Mouse (Mus musculus): Measurements from ENCODE around the gene Epha8.

DNA sequence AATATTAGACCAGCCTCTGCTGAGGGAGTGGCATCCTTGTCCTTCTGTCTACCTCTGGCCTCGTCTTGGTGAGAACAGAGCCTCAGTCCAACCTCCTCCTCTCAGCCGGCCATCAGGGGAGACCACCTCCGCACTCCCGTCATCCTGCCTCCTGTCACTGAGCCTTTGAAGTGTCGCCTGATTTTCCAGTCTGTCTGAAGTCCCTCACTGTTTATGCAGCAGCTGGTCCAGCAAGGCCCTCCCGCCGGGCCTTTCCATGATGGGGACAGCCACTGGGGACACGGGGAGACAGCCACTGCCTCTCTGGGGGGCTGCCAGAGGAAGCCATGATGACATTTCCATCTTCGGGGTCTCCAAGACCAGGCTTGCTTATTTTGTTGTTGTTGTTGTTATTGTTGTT is 43.8 kb downstream of the Epha8 start:
- TF ChIP-seq POLR2A (IDR thresholded peaks at IDR 0.05; ENCODE audit: insufficient read depth, low read depth, low read length) (no peak), CTCF (IDR thresholded peaks at IDR 0.05) (no peak)

Data from heart, adult 2 months (tissue).